25 mouse cellular contexts compared by ENCODE assay signal in genomic region chr10:111320579-111320978, GRCm38 (mm10). TPM values are rescaled to one million over a fixed set of nuclear protein-coding genes. Genes with fewer than 3 reads are reported as not detected.
A peak's percentile ranks its signal among the peaks of the same experiment; 100 is the strongest.
DNase-seq lines count a peak whose midpoint lies in the region; ATAC-seq and TF ChIP-seq lines count a peak whose summit lies in the region.
"Had no signal": no experiment of that assay in that cellular context is flagged by ENCODE, and none has a peak within 500 bp of the region (broad histone marks: within the 10 kb centered on the region; RNA-seq: fewer than 3 reads in every experiment).

No protein-coding gene starts in this region.

- no peak for TF ChIP-seq CTCF in G1E (IDR thresholded peaks at IDR 0.05; ENCODE audit: low read depth, low read length)

- no peak overlapping the region for H3K4me3 ChIP-seq in G1E (ENCODE audit: low read depth, low read length)
- H3K4me3 ChIP-seq: heart, embryonic 13.5 days; hindbrain, embryonic 12.5 days; layer of hippocampus, adult 2 months; limb, embryonic 15.5 days; lung, embryonic 15.5 days; midbrain, embryonic 10.5 days had no signal

- ATAC-seq in G1E (ENCODE audit: extremely low read depth, insufficient number of reproducible peaks, low FRiP score, poor library complexity, severe bottlenecking): peak; percentile 40; the same call in 1 of the 2 replicates
- ATAC-seq in inflammation-experienced regulatory T-cells, adult 6 months: peak; percentile 21
- ATAC-seq in neutrophil, adult 5-6 weeks (ENCODE audit: extremely low read depth, insufficient number of reproducible peaks, low FRiP score, poor library complexity, severe bottlenecking): peak; percentile 82; the same call in 1 of the 2 replicates
- no peak for ATAC-seq in activated CD4-positive, CD25-positive, alpha-beta regulatory T cell, adult 4 months
- ATAC-seq: forebrain, embryonic 16.5 days had no signal

- H3K9me3 ChIP-seq in G1E (replicated peaks): peaks cover 3% of the 10 kb centered on the region; the same call in 1 of the 2 replicates
- H3K9me3 ChIP-seq: hindbrain, embryonic 12.5 days; limb, embryonic 15.5 days; lung, embryonic 15.5 days; midbrain, embryonic 10.5 days had no signal

- H3K27me3 ChIP-seq in G1E (ENCODE audit: insufficient read depth, low read length): peaks cover 3% of the 10 kb centered on the region
- H3K27me3 ChIP-seq: heart, embryonic 13.5 days; hindbrain, embryonic 12.5 days; limb, embryonic 15.5 days; lung, embryonic 15.5 days had no signal

- peaks cover 4% of the 10 kb centered on the region for H3K4me1 ChIP-seq in G1E (ENCODE audit: insufficient read depth, low read depth, low read length)
- H3K4me1 ChIP-seq: heart, embryonic 13.5 days; hindbrain, embryonic 12.5 days; limb, embryonic 15.5 days; lung, embryonic 15.5 days; midbrain, embryonic 10.5 days had no signal

- no peaks in the 10 kb centered on the region for H3K36me3 ChIP-seq in G1E (replicated peaks)
- H3K36me3 ChIP-seq: heart, embryonic 13.5 days; hindbrain, embryonic 12.5 days; limb, embryonic 15.5 days; lung, embryonic 15.5 days; midbrain, embryonic 10.5 days had no signal

- peak; percentile 42 for DNase-seq in A20 (ENCODE audit: low read depth, low spot score)
- no peak for DNase-seq in G1E (ENCODE audit: low spot score)
- no peak for DNase-seq in spleen, postnatal 10 days (ENCODE audit: low spot score in 2 of 2)
- no peak for DNase-seq in thymus, postnatal 36 days
- DNase-seq: adrenal gland, postnatal 25 days; cerebellum, adult 8-10 months; cerebellum, postnatal 36 days; gastrocnemius, postnatal 10 days; heart, adult 18-20 months; kidney, adult 8-10 months; kidney, postnatal 10 days; layer of hippocampus, postnatal 36 days; left cerebral cortex, postnatal 4 days; lung, postnatal 36 days; right cerebral cortex, postnatal 14 days had no signal

RNA-seq across cellular contexts. Expression of gene Bbs10, which starts 22.1 kb away (rescaled TPM):
- 11.9 and 12.2 TPM in 2 replicates for total RNA-seq in G1E (2014; fragmentation: Nextera tagmentation)
- total RNA-seq in G1E (2017): 23.4 and 23.8 TPM in 2 replicates
- polyA plus RNA-seq in G1E (2012): 0.90 and 1.1 TPM in 2 replicates
- polyA plus RNA-seq in inflammation-experienced regulatory T-cells, adult 6 months (2017; shearing (Covaris generic)): 1 to 10 TPM; 1.8 to 2.5 (median 1.8) TPM
- total RNA-seq in neutrophil, adult 5-6 weeks (2017): 4.1 and 4.7 TPM in 2 replicates
- polyA plus RNA-seq in activated CD4-positive, CD25-positive, alpha-beta regulatory T cell, adult 4 months (2017; shearing (Covaris generic)): 1 to 10 TPM; 1.4 to 1.6 TPM
